Mouse (Mus musculus) liver, adult 2 months (tissue): ENCODE results near the gene Msantd1. TPM values are rescaled to one million over a fixed set of nuclear protein-coding genes. Genes with fewer than 3 reads are reported as not detected.

Source experiments
- DNase-seq: peaks from one replicate; pipeline ENCODE4 v3.0.0-alpha.2; 2011; ENCODE audit warnings: low read depth, low spot score; ENCODE audit errors: extremely low read depth
- H3K27ac ChIP-seq: fragments of 200-500 bp; replicated peaks from 2 replicates; pipeline ENCODE4 v1.5.1; 2012; ENCODE audit warnings: low read depth, mild to moderate bottlenecking, control low read depth, inconsistent platforms, low read length; ENCODE audit not compliant: insufficient read depth
- H3K27me3 ChIP-seq: fragments of 200-500 bp; 2 replicates; pipeline ENCODE4 v1.6.1; 2012; ENCODE audit warnings: mild to moderate bottlenecking, moderate library complexity, low read length, inconsistent platforms; ENCODE audit not compliant: control insufficient read depth, insufficient read depth
- H3K36me3 ChIP-seq: fragments of 200-500 bp; 2 replicates; pipeline ENCODE4 v1.6.1; 2012; ENCODE audit warnings: low read length, inconsistent platforms; ENCODE audit not compliant: control insufficient read depth, insufficient read depth
- H3K4me1 ChIP-seq: fragments of 200-500 bp; 2 replicates; pipeline ENCODE4 v1.6.1; 2011; ENCODE audit warnings: low read length; ENCODE audit not compliant: control insufficient read depth, insufficient read depth
- H3K4me3 ChIP-seq: fragments of 200-500 bp; 2 replicates; pipeline ENCODE4 v1.5.1; 2011; ENCODE audit warnings: low read depth, mild to moderate bottlenecking, control low read depth, low read length, moderate library complexity; ENCODE audit not compliant: insufficient read depth
- H3K79me2 ChIP-seq: fragments of 200-500 bp; 2 replicates; pipeline ENCODE4 v1.6.1; 2012; ENCODE audit warnings: inconsistent platforms, mild to moderate bottlenecking, low read length, moderate library complexity; ENCODE audit not compliant: control insufficient read depth, insufficient read depth
- H3K9ac ChIP-seq: fragments of 200-500 bp; 2 replicates; pipeline ENCODE4 v1.6.1; 2012; ENCODE audit warnings: low read depth, mild to moderate bottlenecking, control low read depth, inconsistent platforms, low read length
- CTCF ChIP-seq: fragments of 200-500 bp; IDR thresholded peaks from 2 replicates; pipeline ENCODE4 v1.5.1; 2011; ENCODE audit warnings: low read depth, low read length, control low read depth
- POLR2A ChIP-seq: fragments of 200-500 bp; IDR thresholded peaks from 2 replicates; pipeline ENCODE4 v1.6.1; 2011; ENCODE audit warnings: low read length, control low read depth; ENCODE audit not compliant: insufficient read depth; ENCODE audit errors: extremely low read depth
- whole genome bisulfite sequencing: fragments of 180-500 bp; shearing (Covaris S2); methylation state at CpG from one replicate; pipeline ENCODE4 v1.1.7; 2018; 5-methylcytosine and 5-hydroxymethylcytosine counted together
- polyA plus RNA-seq: library from polyadenylated mRNA; depleted of rRNA; stranded (reverse); fragments of >200 nt; gene quantifications from 2 replicates; pipeline ENCODE4 v1.2.3, GENCODE M21; 2012; rRNA removed
- total RNA-seq: library from RNA; depleted of rRNA; stranded (reverse); fragments of >200 nt; gene quantifications from 2 replicates; pipeline ENCODE4 v1.2.3, GENCODE M21; 2014; rRNA removed

Gene Msantd1
- total and polyA plus RNA-seq, 2 experiments: 0.37 to 0.92 TPM

- no peak overlapping the region for H3K4me3 ChIP-seq
- peaks cover 3% of the 10 kb centered on the region; the same call in 1 of the 2 replicates for H3K4me1 ChIP-seq
- no peaks in the 10 kb centered on the region for H3K36me3 ChIP-seq
- no peak for TF ChIP-seq POLR2A
- TF ChIP-seq CTCF: no peak
- no peak for DNase-seq
- no peaks in the 10 kb centered on the region for H3K27me3 ChIP-seq
- WGBS: 74% methylated on average over 5 of the region's 5 CpGs
- no peak overlapping the region for H3K9ac ChIP-seq
- no peak overlapping the region for H3K27ac ChIP-seq
- no peaks in the 10 kb centered on the region for H3K79me2 ChIP-seq
Measured at GRCm38 (mm10) chr5:34968386-34968785, 60.6 kb downstream of the Msantd1 start.

- Histone ChIP-seq H3K4me1 (peaks cover 8% of the 10 kb centered on the region), H3K9ac (no peak overlapping the region), H3K27ac (no peak overlapping the region), H3K4me3 (no peak overlapping the region), H3K27me3 (no peaks in the 10 kb centered on the region), H3K36me3 (no peaks in the 10 kb centered on the region), H3K79me2 (no peaks in the 10 kb centered on the region)
- WGBS: 82% methylated on average over 3 of the region's 3 CpGs
- no peak for DNase-seq
- TF ChIP-seq POLR2A (no peak), CTCF (no peak)
Measured at GRCm38 (mm10) chr5:34972471-34972870, 64.7 kb downstream of the Msantd1 start.

Other genes with a start within 250 kb of the Msantd1 start
- gene Nop14, start 247.9 kb upstream of the Msantd1 start, total RNA-seq: 7.4 and 12.5 TPM in 2 replicates
- gene Nop14, start 247.9 kb upstream of the Msantd1 start, polyA plus RNA-seq: 4.7 and 5.8 TPM in 2 replicates
- 0.65 and 1.6 TPM in 2 replicates for gene Grk4, start 247.6 kb upstream of the Msantd1 start, total RNA-seq
- 0.46 and 0.65 TPM in 2 replicates for gene Grk4, start 247.6 kb upstream of the Msantd1 start, polyA plus RNA-seq
- 10.2 and 12.6 TPM in 2 replicates for gene Htt, start 146.3 kb upstream of the Msantd1 start, total RNA-seq
- gene Htt, start 146.3 kb upstream of the Msantd1 start, polyA plus RNA-seq: 3.5 and 5.2 TPM in 2 replicates
- 3.0 and 4.7 TPM in 2 replicates for gene Rgs12, start 41.4 kb downstream of the Msantd1 start, total RNA-seq
- 6.3 and 6.8 TPM in 2 replicates for gene Rgs12, start 41.4 kb downstream of the Msantd1 start, polyA plus RNA-seq
- gene Hgfac, start 133.5 kb downstream of the Msantd1 start, total RNA-seq: 239 and 244 TPM in 2 replicates
- 780 and 1,032 TPM in 2 replicates for gene Hgfac, start 133.5 kb downstream of the Msantd1 start, polyA plus RNA-seq
- gene Dok7, start 148.8 kb downstream of the Msantd1 start, total RNA-seq: not detected in 2 replicates
- not detected in 2 replicates for gene Dok7, start 148.8 kb downstream of the Msantd1 start, polyA plus RNA-seq
- 37.8 and 39.1 TPM in 2 replicates for gene Lrpap1, start 197.8 kb downstream of the Msantd1 start, total RNA-seq
- gene Lrpap1, start 197.8 kb downstream of the Msantd1 start, polyA plus RNA-seq: 22.4 and 22.7 TPM in 2 replicates